Mouse (Mus musculus): ENCODE measurements around the gene S1pr3. TPM values are rescaled to one million over a fixed set of nuclear protein-coding genes. Genes with fewer than 3 reads are reported as not detected.

Gene S1pr3
- polyA plus RNA-seq, 2 experiments: 74.0 to 113 TPM

DNA sequence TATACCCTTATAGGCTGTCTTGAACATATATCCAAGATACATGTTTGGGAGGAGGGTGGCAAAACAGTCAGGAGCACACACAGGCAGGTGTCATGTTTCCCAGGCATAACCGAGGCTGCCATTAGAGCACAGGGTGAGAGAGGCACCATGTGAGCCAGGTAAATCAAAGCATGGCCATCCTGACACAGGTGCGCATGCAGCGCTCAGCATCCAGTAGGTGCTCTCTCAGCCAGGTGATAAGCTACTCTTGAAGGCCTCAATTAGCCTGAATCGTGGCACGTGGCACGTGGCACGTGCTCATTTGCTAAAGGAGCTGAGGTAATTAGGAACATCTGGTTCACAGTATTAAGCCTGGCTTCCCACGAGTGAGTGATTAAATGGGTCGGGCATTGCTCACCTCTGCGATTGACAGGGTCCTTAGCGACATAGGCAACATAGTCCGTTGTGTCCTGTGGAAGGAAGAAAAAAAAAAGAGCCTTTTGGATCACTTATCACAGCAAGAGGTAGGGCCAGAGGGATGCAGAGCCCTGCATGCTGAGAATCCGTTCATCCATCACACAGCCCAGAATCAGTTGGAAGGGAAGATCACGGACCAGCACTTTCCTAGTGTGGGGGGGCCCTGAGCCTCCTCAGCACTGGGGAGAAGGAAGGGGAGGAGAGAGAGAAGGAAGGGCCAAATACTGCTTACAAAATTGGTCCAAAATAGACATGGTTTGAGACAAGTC, 57.8 kb downstream of the S1pr3 start:
- TF ChIP-seq POLR2A (IDR thresholded peaks at IDR 0.05; ENCODE audit: borderline replicate concordance, extremely low read depth, insufficient read depth, insufficient read length): no peak
- Histone ChIP-seq H3K9me3 (ENCODE audit: control insufficient read depth, low read length) (0 out of 2 replicates have a peak, but pooled peaks cover 4% of the 10 kb centered on the region), H3K4me1 (ENCODE audit: control insufficient read depth, insufficient read depth, low read length) (no peaks in the 10 kb centered on the region), H3K27me3 (ENCODE audit: control insufficient read depth, insufficient read depth, low read length) (no peaks in the 10 kb centered on the region), H3K36me3 (ENCODE audit: control insufficient read depth, insufficient read depth, low read length) (no peaks in the 10 kb centered on the region), H3K27ac (replicated peaks; ENCODE audit: low read depth, low read length) (no peak overlapping the region), H3K4me3 (replicated peaks; ENCODE audit: low read length) (no peak overlapping the region), H3K4me2 (replicated peaks; ENCODE audit: low read depth, low read length, severe bottlenecking) (no peak overlapping the region), H3K9ac (ENCODE audit: low read depth, low read length, severe bottlenecking) (no peak overlapping the region)
- DNase-seq (ENCODE audit: low spot score) (no peak), ATAC-seq (ENCODE audit: low FRiP score, low read depth) (no peak)
- 26% methylated on average over 14 of the region's 14 CpGs for WGBS

DNA sequence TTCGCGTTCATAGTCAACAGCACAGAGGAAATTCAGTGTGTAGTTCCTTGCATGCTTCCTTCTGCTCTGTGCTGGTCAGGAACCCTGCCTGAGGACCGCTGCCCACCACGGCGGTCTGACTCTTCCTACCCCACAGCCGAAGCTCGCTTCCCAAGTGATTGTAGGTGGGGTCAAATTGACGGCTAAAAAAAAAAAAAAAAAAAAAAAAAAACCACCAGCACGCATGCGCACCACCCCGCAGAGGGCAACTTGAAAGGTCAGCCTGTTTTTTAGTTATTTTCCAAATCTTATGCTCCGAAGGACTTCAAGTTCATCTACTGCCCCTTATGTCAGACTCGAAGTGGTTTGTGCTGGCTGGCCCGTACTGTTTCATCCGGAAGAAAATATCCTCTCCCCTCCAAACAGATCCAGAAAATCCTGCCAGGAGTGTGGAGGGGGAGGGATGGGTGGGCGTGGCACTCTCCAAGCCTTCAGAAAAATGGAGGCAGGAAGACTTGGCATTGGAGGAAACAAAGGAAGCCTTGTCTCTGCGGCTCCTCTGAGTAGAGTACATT, 60.3 kb downstream of the S1pr3 start:
- ATAC-seq (ENCODE audit: low FRiP score, low read depth) (no peak), DNase-seq (ENCODE audit: low spot score) (no peak)
- TF ChIP-seq POLR2A (IDR thresholded peaks at IDR 0.05; ENCODE audit: borderline replicate concordance, extremely low read depth, insufficient read depth, insufficient read length): no peak
- Histone ChIP-seq H3K4me1 (ENCODE audit: control insufficient read depth, insufficient read depth, low read length) (no peaks in the 10 kb centered on the region), H3K4me2 (replicated peaks; ENCODE audit: low read depth, low read length, severe bottlenecking) (no peak overlapping the region), H3K27me3 (ENCODE audit: control insufficient read depth, insufficient read depth, low read length) (no peaks in the 10 kb centered on the region), H3K36me3 (ENCODE audit: control insufficient read depth, insufficient read depth, low read length) (no peaks in the 10 kb centered on the region), H3K9me3 (ENCODE audit: control insufficient read depth, low read length) (0 out of 2 replicates have a peak, but pooled peaks cover 4% of the 10 kb centered on the region), H3K27ac (replicated peaks; ENCODE audit: low read depth, low read length) (no peak overlapping the region), H3K4me3 (replicated peaks; ENCODE audit: low read length) (no peak overlapping the region), H3K9ac (ENCODE audit: low read depth, low read length, severe bottlenecking) (no peak overlapping the region)
- 80% methylated on average over 17 of the region's 17 CpGs for WGBS

Other genes with a start within 250 kb of the S1pr3 start
- gene Nxnl2, start 237.6 kb upstream of the S1pr3 start, polyA plus RNA-seq (2012; rRNA removed): 7.6 and 7.8 TPM in 2 replicates
- 5.2 and 7.3 TPM in 2 replicates for gene Nxnl2, start 237.6 kb upstream of the S1pr3 start, polyA plus RNA-seq (2014; fragmentation: Nextera tagmentation; extraction: Ambion mirVana)
- gene Shc3, start 160.8 kb downstream of the S1pr3 start, polyA plus RNA-seq (2012; rRNA removed): 1.1 and 1.4 TPM in 2 replicates
- 0.62 and 0.69 TPM in 2 replicates for gene Shc3, start 160.8 kb downstream of the S1pr3 start, polyA plus RNA-seq (2014; fragmentation: Nextera tagmentation; extraction: Ambion mirVana)
- gene Cks2, start 236.6 kb downstream of the S1pr3 start, polyA plus RNA-seq (2012; rRNA removed): 160 and 167 TPM in 2 replicates
- 272 and 285 TPM in 2 replicates for gene Cks2, start 236.6 kb downstream of the S1pr3 start, polyA plus RNA-seq (2014; fragmentation: Nextera tagmentation; extraction: Ambion mirVana)
- gene Secisbp2, start 243.1 kb downstream of the S1pr3 start, polyA plus RNA-seq (2012; rRNA removed): 32.8 and 34.5 TPM in 2 replicates
- 29.0 and 31.0 TPM in 2 replicates for gene Secisbp2, start 243.1 kb downstream of the S1pr3 start, polyA plus RNA-seq (2014; fragmentation: Nextera tagmentation; extraction: Ambion mirVana)

Measured in limb, embryonic 14.5 days (tissue).